ENCODE assay signal across 19 mouse cellular contexts in genomic region chr16:94082960-94083847, GRCm38 (mm10). TPM values are rescaled to one million over a fixed set of nuclear protein-coding genes. Genes with fewer than 3 reads are reported as not detected.
DNase-seq lines count a peak whose midpoint lies in the region; ATAC-seq lines count a peak whose summit lies in the region.
"Had no signal": no experiment of that assay in that cellular context is flagged by ENCODE, and none has a peak within 500 bp of the region (broad histone marks: within the 10 kb centered on the region; RNA-seq: fewer than 3 reads in every experiment).

No protein-coding gene starts in this region.

- DNase-seq in heart, embryonic 10.5 days (ENCODE audit: low spot score): no peak
- DNase-seq in heart, postnatal 25 days (ENCODE audit: low spot score): no peak
- peak; percentile 64 for DNase-seq in midbrain, embryonic 10.5 days (ENCODE audit: low spot score)
- DNase-seq in embryo, embryonic 11 days: peak; percentile 47
- no peak for DNase-seq in heart, postnatal 36 days
- DNase-seq in layer of hippocampus, adult 18-20 months (ENCODE audit: low spot score in 2 of 2): no peak
- DNase-seq: forebrain, postnatal 0 days; gastrocnemius, postnatal 14 days; lung, adult 18-20 months; retina, postnatal 1 day; thymus, adult 2 months had no signal

- no peaks in the 10 kb centered on the region for H3K9me3 ChIP-seq in heart, embryonic 10.5 days
- no peaks in the 10 kb centered on the region for H3K9me3 ChIP-seq in midbrain, embryonic 10.5 days (replicated peaks)
- no peaks in the 10 kb centered on the region for H3K9me3 ChIP-seq in midbrain, embryonic 16.5 days (replicated peaks; ENCODE audit: control insufficient read depth, low read length, poor library complexity, severe bottlenecking)
- H3K9me3 ChIP-seq in limb, embryonic 13.5 days: no peaks in the 10 kb centered on the region
- H3K9me3 ChIP-seq: embryonic facial prominence, embryonic 15.5 days; heart, embryonic 13.5 days; neural tube, embryonic 12.5 days had no signal

- no peak for ATAC-seq in midbrain, embryonic 16.5 days
- ATAC-seq in limb, embryonic 13.5 days (ENCODE audit: low FRiP score, low read depth): no peak
- ATAC-seq: forebrain, postnatal 0 days had no signal

- H3K9ac ChIP-seq in midbrain, embryonic 16.5 days (ENCODE audit: low read depth, low read length): no peak overlapping the region
- no peak overlapping the region for H3K9ac ChIP-seq in limb, embryonic 13.5 days
- H3K9ac ChIP-seq: embryonic facial prominence, embryonic 15.5 days; forebrain, postnatal 0 days; heart, embryonic 13.5 days; hindbrain, embryonic 14.5 days; neural tube, embryonic 12.5 days had no signal

- peaks cover 100% of the 10 kb centered on the region for H3K27me3 ChIP-seq in heart, embryonic 10.5 days (ENCODE audit: insufficient read depth, poor library complexity, severe bottlenecking)
- H3K27me3 ChIP-seq in midbrain, embryonic 10.5 days (ENCODE audit: low read depth, poor library complexity, severe bottlenecking): peaks cover 100% of the 10 kb centered on the region
- H3K27me3 ChIP-seq in midbrain, embryonic 16.5 days (ENCODE audit: control insufficient read depth, insufficient read depth, low read depth, low read length): peaks cover 58% of the 10 kb centered on the region
- peaks cover 96% of the 10 kb centered on the region for H3K27me3 ChIP-seq in limb, embryonic 13.5 days

- under 1% methylated on average over 46 of the region's 46 CpGs for WGBS in heart, embryonic 10.5 days
- WGBS in midbrain, embryonic 10.5 days: 1% methylated on average over 46 of the region's 46 CpGs
- 1% methylated on average over 46 of the region's 46 CpGs for WGBS in midbrain, embryonic 16.5 days
- WGBS in limb, embryonic 13.5 days: 2% methylated on average over 46 of the region's 46 CpGs

- no peak overlapping the region for H3K27ac ChIP-seq in heart, embryonic 10.5 days
- peak overlapping the region; percentile 46 for H3K27ac ChIP-seq in midbrain, embryonic 10.5 days (replicated peaks)
- H3K27ac ChIP-seq in midbrain, embryonic 16.5 days (ENCODE audit: low read length): no peak overlapping the region
- H3K27ac ChIP-seq in limb, embryonic 13.5 days: no peak overlapping the region
- H3K27ac ChIP-seq: embryonic facial prominence, embryonic 15.5 days; heart, embryonic 13.5 days; hindbrain, embryonic 14.5 days; neural tube, embryonic 12.5 days had no signal

- peak overlapping the region; percentile 58; the same call in 1 of the 2 replicates for H3K4me3 ChIP-seq in heart, embryonic 10.5 days
- H3K4me3 ChIP-seq in midbrain, embryonic 10.5 days: peak overlapping the region; percentile 53
- no peak overlapping the region for H3K4me3 ChIP-seq in midbrain, embryonic 16.5 days (ENCODE audit: low read depth, low read length)
- H3K4me3 ChIP-seq in limb, embryonic 13.5 days: peak overlapping the region; percentile 47
- H3K4me3 ChIP-seq: neural tube, embryonic 12.5 days had no signal

- no peaks in the 10 kb centered on the region for H3K36me3 ChIP-seq in heart, embryonic 10.5 days
- no peaks in the 10 kb centered on the region for H3K36me3 ChIP-seq in midbrain, embryonic 10.5 days
- no peaks in the 10 kb centered on the region for H3K36me3 ChIP-seq in midbrain, embryonic 16.5 days (ENCODE audit: control insufficient read depth, insufficient read depth, low read length)
- H3K36me3 ChIP-seq in limb, embryonic 13.5 days: no peaks in the 10 kb centered on the region
- H3K36me3 ChIP-seq: embryonic facial prominence, embryonic 15.5 days; heart, embryonic 13.5 days; neural tube, embryonic 12.5 days had no signal

- intact Hi-C loops in heart, postnatal 25 days (cut with DNase I): loop anchor here (2.0 kb wide), 1 partner anchor 14 kb away; no protein-coding TSS in a partner anchor
- intact Hi-C loops in heart, postnatal 36 days (cut with DNase I): no loop called here

- no peak overlapping the region for H3K4me2 ChIP-seq in midbrain, embryonic 16.5 days (ENCODE audit: low read length)
- peak overlapping the region; percentile 71 for H3K4me2 ChIP-seq in limb, embryonic 13.5 days (replicated peaks)
- H3K4me2 ChIP-seq: embryonic facial prominence, embryonic 15.5 days; hindbrain, embryonic 14.5 days had no signal

- peaks cover 36% of the 10 kb centered on the region for H3K4me1 ChIP-seq in heart, embryonic 10.5 days
- H3K4me1 ChIP-seq in midbrain, embryonic 10.5 days: peaks cover 55% of the 10 kb centered on the region
- H3K4me1 ChIP-seq in midbrain, embryonic 16.5 days (ENCODE audit: control insufficient read depth, insufficient read depth, low read length): peaks cover 7% of the 10 kb centered on the region
- peaks cover 54% of the 10 kb centered on the region for H3K4me1 ChIP-seq in limb, embryonic 13.5 days

RNA-seq across cellular contexts. Expression of gene Sim2, which starts 1.5 kb away (rescaled TPM):
- polyA plus RNA-seq in heart, embryonic 10.5 days (2016; fragmentation: Nextera tagmentation; extraction: Ambion mirVana): 0.05 and 0.18 TPM in 2 replicates
- total RNA-seq in heart, postnatal 25 days (2021): not detected
- polyA plus RNA-seq in midbrain, embryonic 10.5 days (2016; fragmentation: Nextera tagmentation; extraction: Ambion mirVana): 2.8 and 2.9 TPM in 2 replicates
- 0.10 and 0.14 TPM in 2 replicates for polyA plus RNA-seq in midbrain, embryonic 16.5 days (2015; fragmentation: Nextera tagmentation; extraction: Ambion mirVana)
- polyA plus RNA-seq in limb, embryonic 13.5 days (2015; fragmentation: Nextera tagmentation; extraction: Ambion mirVana): 1.4 and 2.2 TPM in 2 replicates
- not detected for total RNA-seq in heart, postnatal 36 days (2021)
- total RNA-seq in layer of hippocampus, adult 18-20 months (2021): under 1 TPM; 0.30 to 0.47 TPM
- total RNA-seq: MEL had no signal
- polyA plus RNA-seq: spleen, adult 2 months had no signal

Comparison
In these comparisons a context has a peak if more than half of its experiments do, and no peak if none do; other contexts are left out.
1. DNase-seq: peak in midbrain, embryonic 10.5 days (single experiment) and embryo, embryonic 11 days (single experiment); none in heart, embryonic 10.5 days (single experiment), heart, postnatal 25 days (single experiment), heart, postnatal 36 days (0 of 2) and layer of hippocampus, adult 18-20 months (0 of 2).